Mouse (Mus musculus): ENCODE results near the gene Hspbap1.

The Hspbap1 gene

DNA sequence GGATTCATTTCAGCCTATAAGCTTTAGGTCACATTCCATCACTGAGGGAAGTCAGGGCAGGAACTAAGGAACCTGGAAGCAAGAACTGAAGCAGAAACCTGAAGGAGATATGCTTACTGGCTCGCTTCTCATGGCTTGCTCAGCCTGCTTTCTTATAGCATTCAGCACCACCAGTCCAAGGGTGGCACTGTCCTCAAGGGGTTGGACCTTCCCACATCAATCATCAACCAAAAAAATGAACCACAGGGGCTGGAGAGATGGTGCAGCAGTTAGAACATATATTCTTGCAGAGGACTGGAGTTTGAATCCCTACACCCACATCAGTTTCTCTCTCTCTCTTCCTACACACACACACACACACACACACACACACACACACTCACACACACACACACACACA is 5.2 kb upstream of the Hspbap1 start:
- DNase-seq, result peak; percentile 10

GRCm38 (mm10) chr16:35765449-35765848 is 4.7 kb upstream of the Hspbap1 start:
- no peak for DNase-seq

GRCm38 (mm10) chr16:35766366-35766765 is 3.8 kb upstream of the Hspbap1 start:
- DNase-seq, result no peak

DNA sequence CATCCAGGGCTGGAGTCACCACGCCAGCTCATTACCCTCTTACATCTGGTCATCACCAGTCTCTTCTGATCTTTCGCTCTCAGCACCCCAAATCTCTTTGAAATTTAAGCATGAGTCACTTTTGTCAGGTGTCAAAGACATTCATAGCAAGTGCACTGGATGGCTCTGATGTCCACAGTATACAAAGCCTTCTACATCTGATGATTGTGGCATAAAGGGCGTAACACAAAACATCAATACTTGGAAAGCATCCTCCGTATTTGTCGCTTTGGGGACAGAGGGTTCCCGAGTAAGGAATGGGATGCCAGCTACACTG is 1.7 kb upstream of the Hspbap1 start:
- DNase-seq, result no peak

GRCm38 (mm10) chr16:35768785-35769642 is 1.2 kb upstream of the Hspbap1 start, which contains the start of gene Dirc2:
Dirc2 (minus strand) TSS chr16:35769356.
- DNase-seq, result peak; percentile 85

- peak; percentile 13 for DNase-seq
Observed at GRCm38 (mm10) chr16:35771141-35771540, 966 bp downstream of the Hspbap1 start.

- DNase-seq, result no peak
Observed at GRCm38 (mm10) chr16:35771606-35772005, 1.4 kb downstream of the Hspbap1 start.

DNA sequence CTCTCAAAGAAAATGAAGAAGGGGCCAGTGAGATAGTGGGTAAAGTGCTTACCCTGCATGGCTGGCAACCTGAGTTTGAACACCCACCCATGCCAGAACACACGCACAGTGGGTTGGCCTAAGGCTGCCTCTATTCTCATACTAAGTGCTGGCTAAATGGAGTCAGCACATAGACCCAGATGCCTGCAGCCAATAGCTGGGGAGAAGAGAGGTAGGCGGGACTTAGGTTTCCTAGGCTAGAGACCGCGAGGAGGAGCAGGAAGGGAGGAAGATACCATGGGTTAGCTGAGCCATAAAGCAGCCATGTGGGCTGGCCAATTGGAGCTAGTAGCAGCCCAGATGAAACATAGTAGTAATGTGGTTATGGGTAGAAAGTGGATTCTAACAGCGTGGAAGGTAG is 2.4 kb downstream of the Hspbap1 start:
- no peak for DNase-seq

- DNase-seq, result no peak
Observed at GRCm38 (mm10) chr16:35775835-35776234, 5.7 kb downstream of the Hspbap1 start.

- no peak for DNase-seq
Observed at GRCm38 (mm10) chr16:35776737-35777136, 6.6 kb downstream of the Hspbap1 start.

- no peak for DNase-seq
Observed at GRCm38 (mm10) chr16:35777768-35778167, 7.6 kb downstream of the Hspbap1 start.

DNA sequence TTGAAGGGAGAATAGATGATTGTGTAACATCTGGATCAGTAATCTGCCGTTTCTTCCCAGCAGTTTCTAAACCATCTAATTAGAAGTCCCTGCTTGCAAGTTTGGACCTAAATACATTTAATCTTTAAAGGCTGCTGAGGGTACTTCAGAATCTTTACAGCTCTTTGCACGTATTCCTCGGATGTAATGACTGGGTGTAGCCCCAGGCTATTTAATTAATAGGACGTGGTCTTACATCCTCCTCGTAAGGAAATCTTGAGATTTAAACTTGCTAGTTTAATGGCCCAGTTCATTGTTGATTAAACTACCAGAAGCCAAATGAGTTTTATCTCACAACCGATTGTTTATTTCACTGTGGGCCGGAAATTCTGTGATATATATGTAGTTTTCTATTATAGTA is 9.5 kb downstream of the Hspbap1 start:
- no peak for DNase-seq

DNA sequence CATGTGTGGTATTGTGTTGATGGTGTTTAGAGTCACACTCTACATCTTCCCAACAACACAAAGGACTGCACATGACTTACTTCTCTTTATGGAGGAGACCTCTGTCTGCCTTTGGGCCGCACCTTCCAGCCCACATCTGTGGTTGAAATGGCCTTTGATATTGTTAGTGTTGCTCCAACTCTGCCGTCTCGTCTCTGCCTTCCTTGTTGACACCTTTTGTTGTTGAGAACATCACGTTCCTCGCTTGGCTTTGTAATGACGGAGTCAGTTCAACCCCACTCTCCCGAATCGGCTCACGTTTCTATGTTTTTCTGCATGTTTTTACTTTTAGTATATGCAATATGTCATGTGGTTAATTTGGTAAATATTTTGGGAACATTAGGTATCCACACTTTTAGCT is 10.9 kb downstream of the Hspbap1 start:
- DNase-seq, result no peak

- no peak for DNase-seq
Observed at GRCm38 (mm10) chr16:35781651-35782050, 11.5 kb downstream of the Hspbap1 start.

DNA sequence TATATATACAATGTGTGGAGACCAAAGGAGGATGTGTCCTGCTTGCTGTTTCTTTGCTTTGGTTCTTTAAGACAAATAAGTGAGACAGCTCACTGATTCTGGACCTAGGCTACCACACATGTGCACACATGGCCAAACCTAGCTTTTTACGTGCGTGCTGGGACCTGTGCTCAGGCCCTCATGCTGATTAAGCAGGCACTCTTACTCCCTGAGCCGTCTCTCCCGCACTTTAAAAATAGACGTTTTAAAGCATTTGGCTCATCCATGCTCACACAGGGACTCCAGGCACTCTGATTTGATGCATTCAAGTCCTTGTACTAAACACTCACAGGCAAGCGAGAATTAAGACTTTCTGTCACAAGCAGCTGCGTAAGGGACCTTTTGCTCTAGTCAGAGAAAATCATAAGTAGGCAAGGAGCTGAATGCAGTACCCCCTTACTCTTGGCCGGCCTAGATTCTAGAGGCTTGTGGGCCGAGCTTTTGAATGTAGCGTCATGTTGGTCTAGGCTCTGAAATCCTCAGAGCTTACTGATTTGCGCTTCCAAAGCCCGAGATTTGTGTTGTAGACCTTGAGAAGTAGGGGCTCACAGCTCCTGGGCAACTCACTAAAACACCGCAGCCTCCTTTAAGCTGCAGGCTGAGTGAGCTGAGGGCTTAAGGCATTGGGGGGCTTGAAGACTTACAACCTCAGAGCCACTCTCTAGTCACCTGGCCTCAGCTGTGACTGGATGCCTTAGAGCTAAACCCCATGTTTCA is 12.5 kb downstream of the Hspbap1 start:
- no peak for DNase-seq

GRCm38 (mm10) chr16:35783207-35783573 is 13.0 kb downstream of the Hspbap1 start:
- DNase-seq, result no peak

DNA sequence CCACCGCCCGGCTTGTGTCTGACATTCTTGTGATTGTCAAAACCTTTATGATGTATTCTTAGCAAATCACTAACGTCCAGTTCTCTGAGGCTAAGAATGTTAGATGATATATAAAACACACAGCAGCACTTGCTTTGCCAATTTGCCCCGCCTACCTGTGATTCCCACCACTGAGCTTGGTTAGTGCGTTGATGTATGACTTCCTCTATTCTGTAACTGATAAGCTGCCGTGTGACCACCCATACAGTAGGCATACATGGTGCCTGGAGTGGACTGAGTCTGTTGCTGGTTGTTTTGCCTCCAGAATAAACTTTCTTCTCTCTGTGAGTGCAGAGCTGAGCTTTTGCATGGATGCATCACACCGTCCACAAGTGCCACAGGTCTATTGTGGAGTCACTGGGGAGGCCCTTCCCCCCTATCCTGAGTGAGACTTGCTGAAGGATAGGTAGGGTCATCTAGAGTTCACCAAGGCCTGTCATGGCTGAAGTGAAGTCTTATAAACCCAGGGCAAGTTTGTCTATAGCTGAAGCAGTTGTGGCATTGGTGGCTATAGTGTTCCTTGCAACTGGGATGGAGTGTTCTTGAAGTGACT is 14.1 kb downstream of the Hspbap1 start:
- no peak for DNase-seq

DNA sequence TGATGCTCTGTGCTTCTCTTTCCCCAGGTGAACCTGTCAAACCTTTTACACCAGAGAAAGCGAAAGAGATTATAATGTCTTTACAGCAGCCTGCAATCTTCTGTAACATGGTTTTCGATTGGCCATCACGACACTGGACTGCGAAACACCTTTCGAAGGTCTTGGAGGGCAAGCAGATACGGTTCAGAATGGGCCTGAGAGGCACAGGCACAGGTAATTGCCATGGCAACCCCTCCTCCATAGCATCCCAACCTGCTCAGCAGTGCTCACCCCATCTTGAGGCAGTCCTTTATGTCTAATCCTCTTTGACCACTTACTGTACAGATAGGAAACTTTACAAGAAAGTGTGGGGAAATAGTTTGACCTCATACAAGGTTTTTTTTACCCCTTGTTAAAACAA is 17.0 kb downstream of the Hspbap1 start:
- no peak for DNase-seq

GRCm38 (mm10) chr16:35787568-35788189 is 17.5 kb downstream of the Hspbap1 start:
- DNase-seq, result no peak

GRCm38 (mm10) chr16:35788330-35788729 is 18.2 kb downstream of the Hspbap1 start:
- no peak for DNase-seq

GRCm38 (mm10) chr16:35791962-35792521 is 21.9 kb downstream of the Hspbap1 start:
- DNase-seq, result no peak

- no peak for DNase-seq
Observed at GRCm38 (mm10) chr16:35802163-35802562, 32.0 kb downstream of the Hspbap1 start.

- no peak for DNase-seq
Observed at GRCm38 (mm10) chr16:35803723-35804122, 33.5 kb downstream of the Hspbap1 start.

Measured in kidney, postnatal 10 days (tissue).